Mouse (Mus musculus): Measurements from ENCODE around the gene Hoxc12.

DNA sequence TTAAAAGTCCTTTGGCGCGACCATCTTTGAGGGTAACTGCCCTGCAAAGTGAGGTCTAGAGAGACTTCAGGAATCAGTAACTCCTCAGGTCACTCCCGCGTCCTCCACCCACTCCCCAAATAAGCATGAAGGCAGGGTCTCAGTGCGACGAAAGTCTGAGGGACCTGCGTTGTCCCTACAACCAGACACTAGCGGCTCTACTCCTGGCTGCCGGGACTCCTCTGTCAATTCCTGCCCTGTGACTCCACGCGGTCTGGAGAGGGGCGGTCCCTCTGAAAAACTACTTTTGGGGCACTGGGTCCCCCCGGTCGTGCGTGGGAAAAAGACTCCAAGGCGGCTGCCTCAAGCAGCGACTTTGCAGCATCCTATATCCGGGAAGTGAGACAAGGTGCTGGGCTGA, 26.5 kb upstream of the Hoxc12 start:
- no peak for TF ChIP-seq POLR2A (IDR thresholded peaks at IDR 0.05; ENCODE audit: control insufficient read depth in 1 of 2, insufficient read depth in 1 of 2, low read depth in 1 of 2, low read length in 2 of 2, poor library complexity in 1 of 2)
- no peak for TF ChIP-seq UBTF (IDR thresholded peaks at IDR 0.05; ENCODE audit: borderline replicate concordance, insufficient read depth, low read depth, low read length)
- no peak for TF ChIP-seq MAZ (IDR thresholded peaks at IDR 0.05; ENCODE audit: low read depth, low read length)
- no peak for TF ChIP-seq ZKSCAN1 (IDR thresholded peaks at IDR 0.05; ENCODE audit: low read depth, low read length)
- no peak for TF ChIP-seq CTCF (IDR thresholded peaks at IDR 0.05 in 2 of 3, conservative IDR thresholded peaks at IDR 0.05 in 1 of 3; ENCODE audit: control insufficient read depth in 1 of 3, insufficient read depth in 1 of 3, low read depth in 2 of 3, low read length in 3 of 3, poor library complexity in 1 of 3, severe bottlenecking in 1 of 3)
- no peak for TF ChIP-seq MAFK (IDR thresholded peaks at IDR 0.05; ENCODE audit: borderline replicate concordance, low read depth, low read length)
- TF ChIP-seq BHLHE40 (IDR thresholded peaks at IDR 0.05; ENCODE audit: borderline replicate concordance, low read depth, low read length), result no peak
- TF ChIP-seq EP300 (IDR thresholded peaks at IDR 0.05; ENCODE audit: low read depth in 1 of 2, low read length in 2 of 2), result no peak
- TF ChIP-seq E2F4 (IDR thresholded peaks at IDR 0.05; ENCODE audit: borderline replicate concordance, low read depth, low read length), result no peak
- TF ChIP-seq SMC3 (IDR thresholded peaks at IDR 0.05; ENCODE audit: low read depth, low read length), result no peak
- no peak for TF ChIP-seq USF2 (IDR thresholded peaks at IDR 0.05; ENCODE audit: borderline replicate concordance in 1 of 2, insufficient read depth in 1 of 2, low read depth in 1 of 2, low read length in 2 of 2)
- no peak for TF ChIP-seq TCF12 (IDR thresholded peaks at IDR 0.05; ENCODE audit: low read depth, low read length)
- no peak for TF ChIP-seq HCFC1 (IDR thresholded peaks at IDR 0.05; ENCODE audit: low read depth, low read length)
- TF ChIP-seq CHD1 (IDR thresholded peaks at IDR 0.05; ENCODE audit: low read depth, low read length), result no peak

Measured in MEL (cell line).